Mouse (Mus musculus) cerebellum, postnatal 14 days (tissue): ENCODE results near the gene Sgk1.

Source experiments
- DNase-seq, 2 experiments: peaks; one replicate each; pipeline ENCODE4 v3.0.0; 2021; ENCODE audit warnings: mixed read lengths in 2 of 2

The Sgk1 gene

GRCm38 (mm10) chr10:21882184-21883081 is at the start of gene Sgk1:
Sgk1 (plus strand) TSS chr10:21882184.
- peak; percentile 88 to 89 for DNase-seq

GRCm38 (mm10) chr10:21832282-21832681 is 49.7 kb upstream of the Sgk1 start:
- DNase-seq, result no peak

GRCm38 (mm10) chr10:21833757-21834156 is 48.2 kb upstream of the Sgk1 start:
- DNase-seq, result no peak

GRCm38 (mm10) chr10:21835077-21835476 is 46.9 kb upstream of the Sgk1 start:
- DNase-seq, result no peak

GRCm38 (mm10) chr10:21839248-21840155 is 42.5 kb upstream of the Sgk1 start:
- no peak for DNase-seq

- DNase-seq, result no peak
Measured at GRCm38 (mm10) chr10:21843326-21843725, 38.7 kb upstream of the Sgk1 start.

- DNase-seq, result peak; percentile 54 to 68
Measured at GRCm38 (mm10) chr10:21843861-21844260, 38.1 kb upstream of the Sgk1 start.

- no peak for DNase-seq
Measured at GRCm38 (mm10) chr10:21844391-21844790, 37.6 kb upstream of the Sgk1 start.

GRCm38 (mm10) chr10:21845601-21846282 is 36.2 kb upstream of the Sgk1 start:
- DNase-seq, result no peak

- no peak for DNase-seq
Measured at GRCm38 (mm10) chr10:21846366-21846765, 35.6 kb upstream of the Sgk1 start.

GRCm38 (mm10) chr10:21847026-21847820 is 34.8 kb upstream of the Sgk1 start:
- DNase-seq, result no peak

- DNase-seq, result no peak
Measured at GRCm38 (mm10) chr10:21847931-21848670, 33.9 kb upstream of the Sgk1 start.

- no peak for DNase-seq
Measured at GRCm38 (mm10) chr10:21849251-21849650, 32.7 kb upstream of the Sgk1 start.

GRCm38 (mm10) chr10:21850330-21850729 is 31.7 kb upstream of the Sgk1 start:
- no peak for DNase-seq

GRCm38 (mm10) chr10:21853122-21853521 is 28.9 kb upstream of the Sgk1 start:
- no peak for DNase-seq

- no peak for DNase-seq
Measured at GRCm38 (mm10) chr10:21853566-21854328, 28.2 kb upstream of the Sgk1 start.

GRCm38 (mm10) chr10:21855338-21855737 is 26.6 kb upstream of the Sgk1 start:
- DNase-seq, result no peak

- DNase-seq, result no peak
Measured at GRCm38 (mm10) chr10:21857676-21858075, 24.3 kb upstream of the Sgk1 start.

- no peak for DNase-seq
Measured at GRCm38 (mm10) chr10:21858437-21858974, 23.5 kb upstream of the Sgk1 start.

GRCm38 (mm10) chr10:21866504-21866903 is 15.5 kb upstream of the Sgk1 start:
- DNase-seq, result peak in 1 of 2 experiments; percentile 48
